Comparison of ENCODE assay signal across 8 mouse cellular contexts in genomic region chr5:64600392-64600791, GRCm38 (mm10).
DNase-seq lines count a peak whose midpoint lies in the region; ATAC-seq and TF ChIP-seq lines count a peak whose summit lies in the region.

No protein-coding gene starts in this region.

- WGBS in lung, embryonic 16.5 days, result 30% methylated on average over 7 of the region's 7 CpGs
- WGBS in lung, adult 2 months, result 31% methylated on average over 7 of the region's 7 CpGs
- 10% methylated on average over 7 of the region's 7 CpGs for WGBS in heart, postnatal 0 days
- 37% methylated on average over 7 of the region's 7 CpGs for WGBS in liver, embryonic 16.5 days (ENCODE audit: insufficient replicate concordance)

- no peaks in the 10 kb centered on the region for H3K36me3 ChIP-seq in lung, embryonic 16.5 days (ENCODE audit: control insufficient read depth, insufficient read depth, low read length)
- H3K36me3 ChIP-seq in heart, postnatal 0 days (replicated peaks; ENCODE audit: control insufficient read depth, insufficient read depth, low read length), result no peaks in the 10 kb centered on the region
- no peaks in the 10 kb centered on the region for H3K36me3 ChIP-seq in liver, embryonic 16.5 days (ENCODE audit: control insufficient read depth, insufficient read depth)

- TF ChIP-seq CTCF in lung, adult 2 months (IDR thresholded peaks at IDR 0.05; ENCODE audit: insufficient read depth, low read length), result no peak
- TF ChIP-seq CTCF in heart, postnatal 0 days (IDR thresholded peaks at IDR 0.05; ENCODE audit: low read depth), result no peak

- peak overlapping the region; percentile 9 for H3K4me3 ChIP-seq in lung, embryonic 16.5 days (ENCODE audit: low read length)
- no peak overlapping the region for H3K4me3 ChIP-seq in lung, adult 2 months (replicated peaks; ENCODE audit: extremely low read depth, low read depth, low read length)
- H3K4me3 ChIP-seq in heart, postnatal 0 days (ENCODE audit: low read depth, low read length), result peak overlapping the region; percentile 32
- peak overlapping the region; percentile 39; the same call in 1 of the 2 replicates for H3K4me3 ChIP-seq in liver, embryonic 16.5 days (ENCODE audit: low read depth, low read length)

- H3K4me2 ChIP-seq in lung, embryonic 16.5 days (ENCODE audit: low read depth, low read length), result peak overlapping the region; percentile 47
- peak overlapping the region; percentile 47 for H3K4me2 ChIP-seq in heart, postnatal 0 days (ENCODE audit: low read depth, low read length)
- peak overlapping the region; percentile 64 for H3K4me2 ChIP-seq in liver, embryonic 16.5 days (ENCODE audit: low read depth, low read length)

- no peak for TF ChIP-seq EP300 in heart, postnatal 0 days (IDR thresholded peaks at IDR 0.05; ENCODE audit: low read depth)

- peaks cover 12% of the 10 kb centered on the region for H3K4me1 ChIP-seq in lung, embryonic 16.5 days (replicated peaks; ENCODE audit: control insufficient read depth, insufficient read depth, low read length)
- peaks cover 9% of the 10 kb centered on the region for H3K4me1 ChIP-seq in lung, adult 2 months (ENCODE audit: control insufficient read depth, insufficient read depth, low read length)
- H3K4me1 ChIP-seq in heart, postnatal 0 days (ENCODE audit: control insufficient read depth, insufficient read depth), result peaks cover 7% of the 10 kb centered on the region
- peaks cover 27% of the 10 kb centered on the region for H3K4me1 ChIP-seq in liver, embryonic 16.5 days (ENCODE audit: control insufficient read depth, low read depth, low read length)

- no peak for TF ChIP-seq POLR2A in lung, adult 2 months (IDR thresholded peaks at IDR 0.05; ENCODE audit: borderline replicate concordance, extremely low read depth, low read depth, low read length)

- no peaks in the 10 kb centered on the region for H3K27me3 ChIP-seq in lung, embryonic 16.5 days (ENCODE audit: control insufficient read depth, insufficient read depth, low read depth, low read length)
- no peaks in the 10 kb centered on the region for H3K27me3 ChIP-seq in heart, postnatal 0 days (ENCODE audit: control insufficient read depth, insufficient read depth, low read length)
- H3K27me3 ChIP-seq in liver, embryonic 16.5 days (ENCODE audit: control insufficient read depth, insufficient read depth, low read depth, low read length), result no peaks in the 10 kb centered on the region

- peak; percentile 73; the same call in 1 of the 2 replicates for ATAC-seq in lung, embryonic 16.5 days (ENCODE audit: low read depth)
- ATAC-seq in heart, postnatal 0 days (ENCODE audit: insufficient read depth, low read depth), result peak; percentile 59
- no peak for ATAC-seq in liver, embryonic 16.5 days (ENCODE audit: low read depth)

- H3K9ac ChIP-seq in lung, embryonic 16.5 days (ENCODE audit: low read length), result peak overlapping the region; percentile 3; the same call in 1 of the 2 replicates
- peak overlapping the region; percentile 22; the same call in 1 of the 2 replicates for H3K9ac ChIP-seq in heart, postnatal 0 days (replicated peaks; ENCODE audit: low read depth, low read length)
- H3K9ac ChIP-seq in liver, embryonic 16.5 days (ENCODE audit: low read depth, low read length), result peak overlapping the region; percentile 54

- H3K27ac ChIP-seq in lung, embryonic 16.5 days (ENCODE audit: low read length), result peak overlapping the region; percentile 34
- H3K27ac ChIP-seq in heart, postnatal 0 days (ENCODE audit: low read depth), result peak overlapping the region; percentile 87
- peak overlapping the region; percentile 71 for H3K27ac ChIP-seq in liver, embryonic 16.5 days (ENCODE audit: low read length)

- DNase-seq in embryo, embryonic 10 days (ENCODE audit: low spot score), result peak; percentile 55
- no peak for DNase-seq in embryo, embryonic 9.5 days (ENCODE audit: extremely low spot score)
- no peak for DNase-seq in lung, adult 2 months
- no peak for DNase-seq in heart, postnatal 0 days (ENCODE audit: low spot score)
- DNase-seq in Muller cell, postnatal 12 days (ENCODE audit: inconsistent ontology term), result no peak
- DNase-seq in adrenal gland, postnatal 14 days, result no peak

- no peaks in the 10 kb centered on the region for H3K9me3 ChIP-seq in lung, embryonic 16.5 days (ENCODE audit: control insufficient read depth, low read length)
- no peaks in the 10 kb centered on the region for H3K9me3 ChIP-seq in heart, postnatal 0 days (replicated peaks; ENCODE audit: control insufficient read depth, low read length)
- no peaks in the 10 kb centered on the region for H3K9me3 ChIP-seq in liver, embryonic 16.5 days (replicated peaks; ENCODE audit: control insufficient read depth, low read length)

Comparison
In these comparisons a context has a peak if more than half of its experiments do, and no peak if none do; other contexts are left out.
1. H3K27ac ChIP-seq: peak in every context shown above with its lines; median percentile 87 in heart, postnatal 0 days; 71 in liver, embryonic 16.5 days; 34 in lung, embryonic 16.5 days.
2. H3K9ac ChIP-seq: peak in every context shown above with its lines; median percentile 54 in liver, embryonic 16.5 days; 22 in heart, postnatal 0 days; 3 in lung, embryonic 16.5 days.